Mouse (Mus musculus): ENCODE results near the gene Prps1l1.

Gene Prps1l1

DNA sequence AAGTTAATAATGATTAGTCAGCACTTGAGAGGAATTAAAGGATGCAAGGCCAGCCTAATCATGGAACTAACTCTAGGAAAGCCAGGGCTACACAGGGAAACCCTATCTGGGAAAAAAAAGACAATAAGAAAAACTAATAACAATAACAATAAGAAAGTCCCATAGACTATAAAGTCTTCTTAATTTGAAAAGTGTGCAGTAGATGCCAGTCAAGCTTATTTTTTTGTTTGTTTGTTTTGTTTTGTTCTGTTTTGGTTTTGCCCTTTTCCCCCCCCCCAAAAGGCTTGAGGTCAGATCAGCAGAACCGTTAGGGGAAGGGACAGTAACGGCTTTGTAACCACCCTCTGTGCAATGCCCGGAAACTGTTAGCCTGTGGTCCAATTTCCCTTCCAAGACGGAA is at the start of gene Prps1l1:
TSS of gene Prps1l1 (plus strand) at position 301 of the 400 bp plus-strand sequence.
- in situ Hi-C loops (cut with MboI; ENCODE audit: low pct_unique_long_range_greater_than_20kb in 1 of 2, low sequenced_read_pairs in 2 of 2, unreplicated experiment in 1 of 2) = no loop called here

DNA sequence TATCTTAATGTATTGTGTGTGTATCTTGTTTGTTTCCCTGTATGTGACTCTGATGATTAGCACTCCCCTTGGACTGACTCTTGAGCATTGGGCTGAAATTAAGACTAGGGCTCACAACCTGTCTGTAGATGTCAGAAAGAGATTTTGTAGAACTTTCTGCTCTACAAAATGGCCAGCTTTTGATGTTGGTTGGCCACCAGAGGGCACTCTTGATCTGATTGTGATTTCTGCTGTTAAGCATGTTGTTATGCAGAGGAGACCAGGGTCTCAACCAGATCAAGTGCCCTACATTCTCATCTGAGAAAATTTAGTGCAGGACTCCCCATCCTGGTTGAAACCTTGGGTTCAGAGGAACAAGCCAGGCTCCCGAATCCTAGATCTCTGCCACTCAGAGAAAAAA is 46.6 kb upstream of the Prps1l1 start:
- in situ Hi-C loops (cut with MboI; ENCODE audit: low pct_unique_long_range_greater_than_20kb in 1 of 2, low sequenced_read_pairs in 2 of 2, unreplicated experiment in 1 of 2) = loop anchor here (25.0 kb wide), 1 partner anchor 249 kb away; no protein-coding TSS in a partner anchor

DNA sequence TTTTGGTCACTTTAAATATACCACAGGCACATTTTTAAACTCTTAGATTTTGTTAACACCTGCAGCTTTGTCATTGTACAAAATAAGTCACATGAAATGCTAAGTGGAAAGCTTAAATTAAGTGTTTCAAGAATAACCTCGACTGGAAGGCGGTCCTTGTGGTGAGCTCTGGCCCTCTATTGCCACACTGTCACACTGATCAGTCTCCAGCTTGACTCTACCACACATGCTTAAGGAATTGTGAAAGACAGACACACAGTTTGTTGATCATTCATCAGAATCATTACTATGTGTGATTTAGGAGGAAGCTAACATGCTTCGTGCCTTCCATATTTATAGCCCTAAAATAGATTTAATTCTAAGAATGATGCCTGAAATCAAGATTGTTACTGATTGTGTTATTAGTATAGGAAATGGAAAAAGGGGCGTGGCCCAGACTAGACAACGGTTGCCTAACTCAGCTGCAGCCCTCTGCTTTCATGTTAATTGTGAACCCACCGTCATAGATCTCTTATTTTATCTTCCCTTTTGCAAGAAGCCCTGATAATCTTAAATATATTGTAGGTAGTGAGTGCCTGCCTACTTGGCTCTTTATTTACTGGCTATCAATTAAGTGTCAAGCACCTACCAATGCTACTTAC is 35.4 kb upstream of the Prps1l1 start:
- in situ Hi-C loops (cut with MboI; ENCODE audit: low pct_unique_long_range_greater_than_20kb in 1 of 2, low sequenced_read_pairs in 2 of 2, unreplicated experiment in 1 of 2) = loop anchor here (25.0 kb wide), 1 partner anchor 238 kb away; no protein-coding TSS in a partner anchor

DNA sequence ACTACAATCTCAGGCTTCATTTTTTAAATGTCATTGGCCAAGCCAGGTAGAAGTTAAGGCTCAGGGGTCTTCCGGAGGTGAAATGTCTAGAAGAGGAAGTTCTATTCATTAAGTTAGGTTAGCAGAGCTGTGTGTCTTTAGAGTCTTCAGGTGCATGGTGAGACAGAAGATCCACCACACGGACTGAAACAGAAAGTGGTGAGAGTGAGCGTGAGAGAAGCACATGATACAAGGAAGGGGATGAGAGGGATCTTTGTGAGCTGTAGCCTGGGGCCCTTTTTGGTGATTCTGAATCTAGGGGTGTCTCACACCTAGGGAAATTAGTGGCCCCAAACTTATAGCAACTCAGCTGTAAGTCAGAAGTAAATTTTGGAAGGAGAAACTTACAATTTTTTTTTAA is 8.6 kb upstream of the Prps1l1 start:
- in situ Hi-C loops (cut with MboI; ENCODE audit: low pct_unique_long_range_greater_than_20kb in 1 of 2, low sequenced_read_pairs in 2 of 2, unreplicated experiment in 1 of 2) = no loop called here

DNA sequence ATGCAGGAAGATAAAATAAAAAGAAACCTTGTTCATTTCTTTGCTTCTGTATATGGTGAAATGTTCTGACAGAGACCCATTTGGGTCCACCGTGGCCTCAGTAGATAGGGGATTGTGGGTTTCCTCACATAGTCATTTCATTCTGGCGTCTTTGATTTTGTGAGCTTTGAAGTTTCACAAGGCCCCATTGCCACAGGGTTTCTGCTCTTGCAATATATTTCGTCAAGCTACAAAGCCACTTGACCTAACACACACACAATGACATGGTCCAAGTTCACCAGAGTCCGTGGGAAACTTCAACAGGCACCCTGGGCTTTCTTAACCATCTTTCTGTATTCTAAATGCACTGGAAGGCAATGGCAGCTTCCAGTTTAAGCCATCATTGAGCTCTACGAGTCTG is 1.3 kb downstream of the Prps1l1 start:
- in situ Hi-C loops (cut with MboI; ENCODE audit: low pct_unique_long_range_greater_than_20kb in 1 of 2, low sequenced_read_pairs in 2 of 2, unreplicated experiment in 1 of 2) = no loop called here

DNA sequence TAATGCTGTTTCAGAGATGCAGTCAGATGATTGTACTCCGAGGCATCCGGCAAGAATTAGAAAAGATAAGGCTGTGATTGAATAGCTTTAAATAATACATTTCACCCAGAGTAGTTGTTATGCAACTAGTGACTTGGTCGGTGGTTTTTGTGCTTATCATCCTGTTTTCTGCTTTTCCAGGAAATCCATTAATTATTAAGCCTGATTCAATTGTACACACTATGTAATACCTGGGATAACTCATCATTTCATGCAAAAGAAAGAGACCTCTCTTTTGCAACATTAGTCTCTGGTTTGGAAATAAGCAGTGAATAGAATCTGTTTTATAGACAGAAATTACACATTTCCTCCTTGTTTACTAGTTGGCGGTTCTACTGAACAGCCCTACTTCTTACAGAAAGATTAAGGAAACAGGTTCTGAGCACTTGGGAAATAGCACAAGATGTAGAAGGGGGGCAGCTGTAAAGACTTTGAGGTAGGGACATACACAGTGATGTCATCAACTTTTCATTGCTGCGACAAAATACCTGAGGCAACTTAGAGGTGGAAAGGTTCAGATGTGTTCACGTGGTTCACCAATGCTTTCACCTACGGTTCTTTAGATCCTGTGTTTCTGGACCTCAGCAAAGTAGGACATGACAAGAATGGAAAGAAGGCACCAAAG is 5.1 kb downstream of the Prps1l1 start:
- in situ Hi-C loops (cut with MboI; ENCODE audit: low pct_unique_long_range_greater_than_20kb in 1 of 2, low sequenced_read_pairs in 2 of 2, unreplicated experiment in 1 of 2) = no loop called here

DNA sequence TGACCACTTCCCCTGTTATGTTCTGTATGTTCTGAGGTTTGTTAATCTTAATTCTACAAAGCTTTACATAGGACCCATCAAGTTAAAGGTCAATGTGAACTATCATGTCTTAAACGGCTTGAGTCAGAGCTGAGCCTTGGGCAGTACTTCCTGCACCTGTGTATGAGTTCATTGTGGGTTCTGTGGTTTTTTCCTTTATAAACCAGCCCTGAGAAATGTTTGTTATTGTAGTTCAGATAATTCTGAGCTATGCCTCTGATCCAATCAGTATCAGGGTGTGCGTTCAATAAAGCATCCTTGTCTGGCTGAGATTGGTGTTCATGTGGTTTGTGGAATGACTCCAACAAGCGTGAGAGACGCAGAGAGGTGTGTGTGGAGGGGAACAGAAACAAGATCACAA is 5.8 kb downstream of the Prps1l1 start:
- in situ Hi-C loops (cut with MboI; ENCODE audit: low pct_unique_long_range_greater_than_20kb in 1 of 2, low sequenced_read_pairs in 2 of 2, unreplicated experiment in 1 of 2) = no loop called here

DNA sequence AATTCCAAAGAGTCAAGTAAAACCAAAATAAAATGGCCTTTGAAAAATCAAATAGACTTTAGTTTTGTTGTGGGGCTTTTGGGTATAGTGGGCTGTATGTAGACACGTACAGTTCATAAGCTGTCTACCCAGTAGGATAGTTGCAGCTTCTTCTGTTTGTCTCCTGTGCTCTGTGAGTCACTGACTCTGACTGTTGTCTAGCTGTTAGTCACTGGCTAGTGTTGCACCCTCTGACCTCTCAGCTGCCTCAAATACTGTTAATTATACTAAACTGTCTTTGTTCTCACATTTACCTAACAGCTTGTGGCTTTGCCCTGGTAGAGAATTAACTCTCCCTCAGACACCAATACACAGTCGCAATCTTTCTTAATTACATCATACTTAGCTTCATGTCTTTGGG is 7.3 kb downstream of the Prps1l1 start:
- in situ Hi-C loops (cut with MboI; ENCODE audit: low pct_unique_long_range_greater_than_20kb in 1 of 2, low sequenced_read_pairs in 2 of 2, unreplicated experiment in 1 of 2) = no loop called here

DNA sequence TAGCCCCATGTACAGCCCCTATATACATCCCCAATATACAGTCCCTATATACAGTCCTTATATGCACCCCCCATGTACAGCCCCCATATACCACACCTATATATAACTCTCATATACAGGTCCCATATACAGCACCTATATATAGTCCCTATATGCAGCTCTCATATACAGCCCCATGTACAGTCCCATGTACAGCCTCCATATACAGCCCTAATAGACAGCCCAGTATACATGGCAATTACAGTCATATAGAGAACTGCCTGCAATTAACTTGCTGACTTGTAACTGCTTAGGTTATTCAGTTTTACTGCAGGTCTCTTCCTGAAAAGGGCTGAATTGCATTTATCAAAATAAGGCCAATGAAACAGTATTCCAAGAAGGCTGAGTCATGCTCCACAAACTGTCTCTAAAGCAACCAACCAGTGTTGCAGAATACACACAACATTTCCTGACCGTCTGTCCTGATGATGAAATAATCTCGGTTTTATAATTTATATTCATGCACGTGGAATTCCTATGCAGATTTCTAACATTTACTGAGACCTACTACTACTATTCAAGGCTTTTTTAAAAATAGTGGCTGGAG is 13.1 kb downstream of the Prps1l1 start:
- in situ Hi-C loops (cut with MboI; ENCODE audit: low pct_unique_long_range_greater_than_20kb in 1 of 2, low sequenced_read_pairs in 2 of 2, unreplicated experiment in 1 of 2) = no loop called here

DNA sequence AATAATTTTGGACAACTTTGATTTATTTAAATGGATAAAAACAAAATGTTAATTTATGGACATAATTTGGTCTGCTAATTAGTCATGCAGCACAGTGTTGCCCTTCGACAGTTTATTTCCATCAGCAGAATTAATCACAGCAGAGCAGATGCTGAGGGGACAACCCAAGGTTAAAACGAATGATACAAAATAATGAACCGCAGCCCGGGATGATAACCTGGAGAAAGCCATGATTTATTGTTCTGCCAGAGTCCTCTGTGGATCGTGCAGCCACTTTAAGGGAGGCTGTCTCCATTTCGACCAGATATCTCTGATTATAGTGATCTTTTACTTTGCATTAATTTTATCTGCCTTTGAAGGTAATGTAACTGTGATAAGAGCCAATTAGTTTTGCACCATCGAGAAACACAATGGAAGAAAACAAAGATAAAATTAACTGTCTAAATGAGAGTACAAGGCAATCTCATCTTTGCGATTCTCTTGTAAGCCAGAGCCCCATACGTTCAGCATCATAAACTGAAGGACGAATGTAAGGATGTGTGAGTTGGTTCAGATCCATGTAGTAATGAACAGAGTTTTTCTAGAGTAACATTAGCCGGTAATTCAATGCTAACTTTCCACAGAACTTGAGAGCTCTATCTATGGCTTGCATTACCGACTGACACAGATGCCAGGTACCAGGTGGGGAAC is 14.4 kb downstream of the Prps1l1 start:
- in situ Hi-C loops (cut with MboI; ENCODE audit: low pct_unique_long_range_greater_than_20kb in 1 of 2, low sequenced_read_pairs in 2 of 2, unreplicated experiment in 1 of 2) = no loop called here

DNA sequence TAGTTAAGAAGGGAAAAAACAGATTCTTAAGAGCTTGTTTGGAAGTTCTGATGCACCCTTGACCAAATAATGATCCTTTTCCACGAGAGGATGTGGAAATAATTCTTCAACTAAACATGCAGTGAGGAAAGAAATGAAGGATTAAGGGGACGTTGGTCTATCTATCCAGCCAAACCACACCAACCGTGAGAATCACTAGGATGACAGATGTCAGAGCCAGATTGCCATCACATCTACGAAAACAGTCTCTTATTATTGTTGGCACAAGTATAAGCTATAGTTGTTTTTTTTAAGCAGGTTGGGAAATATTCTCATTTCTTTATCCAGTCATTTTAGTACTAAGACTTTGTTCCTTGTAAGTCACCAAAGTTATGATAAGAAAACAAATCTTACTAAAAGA is 15.8 kb downstream of the Prps1l1 start:
- in situ Hi-C loops (cut with MboI; ENCODE audit: low pct_unique_long_range_greater_than_20kb in 1 of 2, low sequenced_read_pairs in 2 of 2, unreplicated experiment in 1 of 2) = no loop called here

DNA sequence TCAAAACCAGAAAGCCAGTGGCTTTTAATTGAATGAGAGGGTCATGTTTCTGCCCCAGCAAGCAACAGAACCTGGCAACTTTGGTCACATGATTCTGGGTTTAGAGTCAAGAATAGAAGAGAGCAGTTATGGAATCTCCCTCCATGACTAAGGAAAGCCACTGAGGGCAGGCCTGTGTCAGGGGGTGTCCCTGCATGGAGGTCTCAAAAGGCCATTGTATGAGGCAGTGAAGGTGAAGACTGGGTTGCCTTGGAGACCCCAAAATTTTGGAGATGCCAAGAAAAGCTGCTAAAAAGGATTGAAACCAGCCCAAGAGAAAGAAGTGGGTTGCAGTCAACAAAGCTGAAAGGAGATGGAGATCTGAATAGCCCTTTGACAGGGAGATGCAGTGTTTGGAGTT is 21.2 kb downstream of the Prps1l1 start:
- in situ Hi-C loops (cut with MboI; ENCODE audit: low pct_unique_long_range_greater_than_20kb in 1 of 2, low sequenced_read_pairs in 2 of 2, unreplicated experiment in 1 of 2) = no loop called here

DNA sequence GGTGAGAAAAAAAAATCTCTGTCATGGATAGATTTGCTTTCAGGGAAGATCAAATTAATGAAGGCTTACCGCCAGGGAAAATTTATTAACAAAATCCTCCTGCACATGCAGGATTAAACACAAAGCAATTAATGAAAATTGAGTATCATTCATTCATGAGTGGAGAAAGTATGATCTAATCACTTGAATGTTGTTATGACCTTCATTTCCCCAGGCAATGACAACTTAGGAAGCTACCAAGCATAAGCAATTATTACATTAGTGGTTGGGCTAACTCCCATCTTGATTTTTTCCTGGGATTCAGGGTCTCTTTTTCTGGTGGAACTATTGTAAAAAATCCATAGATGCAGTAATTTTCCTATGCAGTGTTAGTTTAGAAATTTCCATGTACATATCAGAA is 23.3 kb downstream of the Prps1l1 start:
- in situ Hi-C loops (cut with MboI; ENCODE audit: low pct_unique_long_range_greater_than_20kb in 1 of 2, low sequenced_read_pairs in 2 of 2, unreplicated experiment in 1 of 2) = no loop called here

DNA sequence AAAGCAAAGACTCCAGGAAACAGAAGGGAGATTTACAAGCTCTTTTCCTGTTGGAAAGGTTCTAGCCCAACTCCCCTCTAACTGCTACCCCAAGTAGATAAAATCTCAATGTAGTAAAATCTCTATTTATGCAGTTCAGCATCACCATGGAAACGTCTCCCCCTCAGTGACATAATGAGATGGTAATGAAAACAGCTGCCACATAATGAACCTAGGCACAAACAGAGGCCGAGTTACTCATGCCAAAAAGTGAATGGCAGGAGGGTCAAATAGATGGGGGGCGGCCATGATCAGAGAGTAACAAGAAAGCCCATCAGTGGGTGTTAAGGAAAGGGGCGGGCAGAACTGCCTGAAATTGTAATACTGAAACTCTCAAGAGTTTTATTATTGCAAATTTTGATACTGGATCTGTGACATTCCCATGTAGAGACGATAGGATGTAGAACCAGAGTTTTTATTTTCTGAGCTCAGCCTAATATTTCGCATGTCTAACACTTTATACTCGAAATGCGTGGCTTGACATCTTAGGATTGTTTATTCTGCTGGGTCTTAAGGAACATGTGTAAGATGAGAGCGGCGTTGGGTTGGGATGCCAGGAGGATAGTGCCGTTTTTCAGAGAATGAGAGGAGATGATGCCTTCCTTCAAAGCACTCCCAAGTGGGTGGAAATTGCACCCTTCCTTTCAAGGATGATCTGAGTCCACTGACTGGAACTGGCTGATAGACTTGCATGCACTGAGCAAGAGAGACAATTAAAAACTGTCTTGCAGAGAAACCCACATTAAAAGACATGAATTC is 24.0 kb downstream of the Prps1l1 start:
- in situ Hi-C loops (cut with MboI; ENCODE audit: low pct_unique_long_range_greater_than_20kb in 1 of 2, low sequenced_read_pairs in 2 of 2, unreplicated experiment in 1 of 2) = no loop called here

DNA sequence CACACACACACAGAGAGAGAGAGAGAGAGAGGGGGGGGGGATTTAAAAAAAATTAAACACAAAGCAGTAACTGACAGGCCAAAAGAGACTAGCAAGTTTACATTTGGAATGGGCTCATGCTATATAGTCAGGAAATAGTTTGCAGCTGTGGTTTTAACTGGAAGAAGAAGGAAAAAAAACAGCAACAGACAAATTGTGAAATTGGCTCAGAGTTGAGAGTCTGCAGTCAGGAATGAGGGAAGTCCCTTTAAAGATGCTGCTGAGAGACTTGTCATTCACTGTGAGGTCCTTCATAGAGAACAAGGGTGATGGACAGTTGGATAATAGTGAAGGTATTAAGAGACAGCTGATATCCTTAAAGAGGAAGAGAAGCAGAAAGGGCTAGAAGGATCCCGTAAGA is 26.9 kb downstream of the Prps1l1 start:
- in situ Hi-C loops (cut with MboI; ENCODE audit: low pct_unique_long_range_greater_than_20kb in 1 of 2, low sequenced_read_pairs in 2 of 2, unreplicated experiment in 1 of 2) = no loop called here

DNA sequence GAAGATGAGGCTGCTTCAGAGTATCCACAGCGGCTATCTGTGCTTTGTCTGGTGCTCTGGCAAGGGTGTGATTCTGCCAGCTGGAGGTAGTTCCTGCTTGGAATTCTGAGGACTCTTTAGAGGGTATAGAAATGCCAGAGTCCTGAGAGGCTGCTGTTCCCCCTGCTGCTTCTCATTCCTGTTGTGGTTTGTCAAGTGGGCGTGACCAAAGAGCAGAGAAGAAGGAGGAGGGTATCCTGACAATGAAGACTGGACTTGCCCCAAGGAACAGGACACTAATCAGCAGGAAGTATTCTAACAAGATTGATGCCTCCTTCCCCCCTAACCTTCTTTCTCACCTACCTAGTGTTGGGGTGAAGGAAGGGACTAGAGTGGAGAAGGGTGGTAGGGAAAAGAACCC is 29.4 kb downstream of the Prps1l1 start:
- in situ Hi-C loops (cut with MboI; ENCODE audit: low pct_unique_long_range_greater_than_20kb in 1 of 2, low sequenced_read_pairs in 2 of 2, unreplicated experiment in 1 of 2) = no loop called here

DNA sequence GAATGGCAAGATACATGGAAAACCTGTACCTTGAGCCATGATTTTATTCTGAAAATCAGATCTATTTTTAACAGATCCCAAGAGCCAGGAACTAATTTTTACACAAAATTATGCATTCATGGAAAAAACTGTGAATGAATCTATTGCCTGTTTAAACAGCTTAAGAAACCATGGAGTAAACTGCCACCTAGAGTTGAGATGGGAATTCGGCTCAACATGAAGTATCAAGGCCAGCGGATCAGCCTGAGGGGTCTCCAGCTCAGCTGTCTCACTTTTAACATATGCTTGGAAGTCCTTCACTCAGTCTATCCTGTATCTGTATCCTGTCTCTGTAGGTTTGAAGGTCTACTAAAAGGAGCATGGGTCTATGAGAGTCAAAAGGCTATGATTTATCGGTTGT is 31.5 kb downstream of the Prps1l1 start:
- in situ Hi-C loops (cut with MboI; ENCODE audit: low pct_unique_long_range_greater_than_20kb in 1 of 2, low sequenced_read_pairs in 2 of 2, unreplicated experiment in 1 of 2) = no loop called here

DNA sequence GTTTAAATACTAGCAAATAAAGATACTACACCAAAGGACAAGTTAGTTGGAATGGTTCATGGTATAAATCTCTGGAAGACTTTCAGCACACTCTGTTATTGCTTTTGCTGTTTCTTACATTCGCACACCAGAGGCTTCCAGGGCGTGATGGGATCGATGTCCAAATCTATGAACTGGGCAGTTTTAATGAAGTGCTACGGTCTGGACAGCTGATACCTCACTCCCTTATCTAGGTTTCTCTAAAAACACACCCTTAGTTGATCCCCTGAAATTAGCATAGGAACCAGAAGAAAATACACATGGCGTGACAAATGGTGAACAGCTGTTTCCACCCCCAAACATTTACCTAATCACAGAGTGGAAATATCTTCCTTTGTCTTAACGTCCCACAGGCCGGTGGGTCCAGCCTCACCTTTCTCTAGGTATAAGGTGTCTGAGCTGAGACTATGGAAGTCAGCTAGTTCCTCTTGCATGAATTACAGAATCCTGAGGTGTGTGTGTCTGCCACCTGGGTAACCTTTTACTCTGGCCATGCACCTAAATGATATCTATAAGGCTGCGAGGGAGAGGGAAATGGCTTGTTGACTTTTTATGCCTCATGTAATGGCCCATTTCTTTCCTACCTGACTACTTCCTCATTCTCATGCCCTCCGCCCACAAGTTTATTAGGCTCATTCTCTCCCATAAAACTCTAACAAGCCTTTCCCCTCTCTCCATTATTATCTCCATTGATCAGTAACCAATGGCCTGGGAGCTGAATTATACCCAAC is 32.1 kb downstream of the Prps1l1 start:
- in situ Hi-C loops (cut with MboI; ENCODE audit: low pct_unique_long_range_greater_than_20kb in 1 of 2, low sequenced_read_pairs in 2 of 2, unreplicated experiment in 1 of 2) = no loop called here
